Mouse (Mus musculus) MEL-GATA-1-ER (cell line): Measurements from ENCODE around the gene Man1c1.

Experiments used
- DNase-seq: peaks from one replicate; pipeline ENCODE4 v3.0.0-alpha.2; 2012; ENCODE audit warnings: low read depth; ENCODE audit errors: extremely low read depth

Gene Man1c1

GRCm38 (mm10) chr4:134725735-134726345, 21.8 kb upstream of the Man1c1 start:
- no peak for DNase-seq

DNA sequence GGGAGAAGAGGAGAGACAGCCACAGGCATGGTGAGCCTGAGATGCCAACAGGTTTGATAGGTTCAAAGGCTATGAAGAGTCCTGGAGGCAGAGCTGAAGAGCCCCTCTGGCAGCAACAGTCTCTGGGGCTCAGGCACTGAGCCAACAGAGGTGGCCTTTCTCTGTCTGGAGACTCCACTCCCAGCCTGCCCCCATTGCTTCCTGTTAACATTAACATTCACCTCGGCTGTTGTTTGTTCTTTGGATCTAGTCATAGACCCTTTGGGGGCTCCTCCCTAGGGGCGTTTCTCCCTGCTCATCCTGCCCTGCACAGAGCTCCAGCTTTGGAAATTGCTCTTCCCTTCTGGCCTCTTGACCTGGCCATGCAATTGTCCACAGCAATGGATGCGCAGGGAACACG, 20.9 kb upstream of the Man1c1 start:
- no peak for DNase-seq

DNA sequence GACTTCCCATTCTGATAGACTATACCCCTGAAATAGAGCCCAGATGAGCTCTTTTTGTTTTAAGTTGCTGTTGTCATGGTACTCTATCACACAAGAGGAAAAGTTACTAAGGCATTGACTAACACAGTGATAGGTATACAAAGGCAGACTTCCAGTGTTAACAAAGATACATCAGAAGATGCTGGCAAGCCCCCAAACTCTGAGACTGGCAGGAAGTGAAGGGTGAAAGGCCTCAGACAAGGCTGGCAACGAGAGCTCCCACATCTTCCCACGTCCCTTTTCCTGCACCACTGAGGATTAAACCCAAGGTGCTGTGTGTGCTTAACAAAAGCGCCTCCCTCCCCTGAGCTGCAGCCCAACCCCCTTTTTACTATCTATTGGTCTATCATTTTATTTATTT, 19.2 kb upstream of the Man1c1 start:
- no peak for DNase-seq

GRCm38 (mm10) chr4:134721076-134721475, 17.0 kb upstream of the Man1c1 start:
- DNase-seq: no peak

- DNase-seq: no peak
Observed at GRCm38 (mm10) chr4:134720371-134720770, 16.3 kb upstream of the Man1c1 start.

- DNase-seq: peak; percentile 44
Observed at GRCm38 (mm10) chr4:134719489-134719888, 15.4 kb upstream of the Man1c1 start.

DNA sequence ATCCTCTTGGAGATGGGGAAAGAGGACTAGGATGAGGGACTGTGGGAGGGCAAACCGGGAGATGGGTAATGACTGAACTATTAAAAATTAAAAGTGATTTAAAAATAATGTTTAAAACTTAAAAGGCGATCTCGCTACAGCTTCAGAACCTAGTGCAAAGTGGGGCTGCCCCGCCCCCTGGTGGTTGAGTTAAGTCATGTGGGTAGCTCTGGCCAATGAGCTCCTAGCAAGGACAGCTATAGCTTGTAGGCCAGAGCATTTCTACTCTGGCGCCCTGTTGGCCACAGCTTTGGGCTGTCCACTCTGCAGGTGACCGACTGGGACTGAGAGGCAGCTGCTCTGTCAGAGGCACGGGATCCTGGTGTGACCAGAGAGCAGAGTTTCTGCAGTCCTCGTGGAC, 9.8 kb upstream of the Man1c1 start:
- DNase-seq: peak; percentile 60

GRCm38 (mm10) chr4:134705311-134705710, 1.2 kb upstream of the Man1c1 start:
- DNase-seq: no peak

DNA sequence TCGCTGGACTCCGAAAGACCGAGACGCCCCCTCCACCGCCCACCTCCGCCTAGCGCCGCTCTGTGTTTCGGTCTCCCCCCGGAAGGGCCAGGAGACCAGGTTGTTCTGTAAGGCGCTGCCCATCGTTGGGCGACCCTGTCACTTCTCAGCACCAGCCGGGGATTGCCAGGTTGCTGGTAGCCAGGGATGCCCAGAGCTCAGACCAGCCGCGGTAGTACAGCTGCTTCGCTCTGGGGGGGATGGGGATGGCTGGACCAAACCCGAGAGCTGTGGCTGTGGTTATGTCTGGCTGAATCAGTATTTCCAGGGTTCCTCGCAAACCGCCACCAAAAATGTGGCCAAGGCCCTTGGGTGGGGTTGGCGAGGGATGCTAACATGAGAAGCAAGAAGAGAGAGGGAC, 500 bp upstream of the Man1c1 start:
- DNase-seq: no peak

DNA sequence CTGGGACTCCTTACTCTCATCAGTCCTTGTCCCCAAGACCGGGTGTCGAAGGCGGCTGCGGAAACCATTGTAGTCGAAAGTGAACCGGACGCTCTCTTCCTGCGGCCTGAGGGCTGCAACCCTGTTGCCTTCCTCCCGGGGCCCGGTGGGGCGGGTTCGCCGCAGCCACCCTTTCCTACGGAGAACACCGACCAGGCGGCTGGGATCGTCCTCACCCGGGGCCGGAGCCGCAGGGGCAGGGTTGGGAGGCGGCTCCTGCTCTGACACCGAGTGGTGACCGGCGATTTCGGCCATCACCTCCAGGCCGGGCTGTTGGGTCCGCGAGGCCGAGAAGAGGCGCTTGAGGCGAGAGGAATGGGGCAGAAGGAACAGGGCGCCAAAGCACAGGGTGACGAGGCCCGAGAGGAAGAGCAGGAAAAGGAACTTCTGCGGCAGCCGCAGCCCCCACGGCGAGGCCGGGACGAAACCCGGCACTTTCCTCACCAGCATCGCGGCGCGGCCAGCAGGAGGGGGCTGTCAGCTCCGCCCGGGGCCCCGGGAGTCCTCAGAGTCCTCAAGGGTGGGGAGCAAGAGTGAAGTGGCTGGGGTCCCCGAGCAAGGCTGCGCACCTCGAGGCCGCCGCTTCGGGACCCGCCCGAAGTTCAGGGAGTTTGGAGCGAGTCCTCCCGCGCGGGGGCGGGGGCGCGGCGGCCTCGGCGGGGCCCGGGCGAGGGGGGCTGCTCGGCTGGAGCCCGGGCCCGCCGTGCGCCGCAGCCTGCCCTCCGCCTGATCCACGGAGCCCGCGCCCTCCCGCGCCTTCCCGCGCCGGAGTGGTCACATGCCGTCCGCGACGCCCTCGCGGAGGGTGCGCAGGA, 882 bp downstream of the Man1c1 start:
- no peak for DNase-seq

- peak; percentile 33 for DNase-seq
Observed at GRCm38 (mm10) chr4:134701934-134702333, 2.2 kb downstream of the Man1c1 start.

DNA sequence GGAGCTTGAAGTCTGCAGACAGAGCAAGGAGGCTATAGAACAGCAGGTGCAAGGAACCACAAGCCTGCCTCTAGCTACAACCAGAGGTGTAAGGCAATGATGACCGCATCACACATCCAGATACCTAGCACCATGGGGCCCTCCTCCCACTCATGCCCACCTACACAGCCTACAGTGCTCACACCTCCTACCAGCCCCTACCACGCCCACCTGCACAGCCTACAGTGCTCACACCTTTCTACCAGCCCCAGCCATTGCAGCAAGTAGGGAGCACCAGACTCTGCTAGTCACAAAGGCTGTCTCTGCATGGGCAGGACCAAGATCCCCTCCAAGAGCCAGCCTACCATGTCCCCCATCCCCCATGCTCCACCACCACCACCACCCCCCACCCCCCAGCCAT, 3.2 kb downstream of the Man1c1 start:
- no peak for DNase-seq

- no peak for DNase-seq
Observed at GRCm38 (mm10) chr4:134693202-134693940, 10.7 kb downstream of the Man1c1 start.

DNA sequence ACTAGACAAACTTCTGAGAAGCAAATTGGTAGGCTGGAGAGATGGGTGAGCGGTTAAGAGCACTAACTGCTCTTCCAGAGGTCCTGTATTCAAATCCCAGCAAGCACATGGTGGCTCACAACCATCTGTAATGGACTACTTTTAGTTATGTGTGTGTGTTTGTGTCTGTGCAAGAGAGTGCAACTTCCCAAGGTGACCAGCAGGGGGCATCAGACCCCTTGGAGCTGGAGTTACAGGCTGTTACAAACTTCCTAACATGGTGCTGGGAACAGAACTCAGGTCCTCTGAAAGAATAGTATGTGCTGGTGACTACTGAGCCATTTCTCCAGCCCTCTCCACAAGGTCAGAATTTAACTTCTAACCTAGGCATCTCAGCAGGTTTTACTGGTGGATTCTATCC, 11.7 kb downstream of the Man1c1 start:
- DNase-seq: no peak

DNA sequence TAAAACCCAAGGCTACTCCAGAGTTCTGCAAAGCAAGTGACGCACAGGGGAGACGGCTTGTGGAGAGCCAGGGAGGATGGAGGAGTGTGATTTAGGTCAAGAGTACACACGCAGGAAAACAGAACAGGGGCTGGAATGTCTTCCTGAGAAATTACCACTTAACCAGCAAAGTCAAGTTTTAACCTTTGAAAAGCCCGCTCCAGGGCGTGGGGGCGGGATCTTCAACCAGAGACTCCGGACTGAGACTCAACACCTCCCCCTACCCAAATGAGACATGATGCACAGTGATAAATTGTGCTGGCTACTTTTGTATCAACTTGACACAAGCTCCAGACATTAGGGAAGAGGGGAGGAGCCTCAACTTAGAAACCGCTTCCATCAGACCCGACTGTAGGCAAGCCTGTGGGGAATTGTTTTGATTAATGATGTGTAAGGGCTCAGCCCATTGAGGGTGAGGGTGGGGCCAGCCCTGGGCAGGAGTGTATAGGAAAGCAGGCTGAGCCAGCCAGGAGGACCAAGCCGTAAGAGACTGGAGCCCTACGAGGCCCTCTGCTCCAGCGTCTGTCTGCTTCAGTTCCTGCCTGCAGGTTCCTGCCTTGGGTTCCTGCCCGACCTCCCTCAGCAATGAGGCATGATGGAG, 17.9 kb downstream of the Man1c1 start:
- no peak for DNase-seq

DNA sequence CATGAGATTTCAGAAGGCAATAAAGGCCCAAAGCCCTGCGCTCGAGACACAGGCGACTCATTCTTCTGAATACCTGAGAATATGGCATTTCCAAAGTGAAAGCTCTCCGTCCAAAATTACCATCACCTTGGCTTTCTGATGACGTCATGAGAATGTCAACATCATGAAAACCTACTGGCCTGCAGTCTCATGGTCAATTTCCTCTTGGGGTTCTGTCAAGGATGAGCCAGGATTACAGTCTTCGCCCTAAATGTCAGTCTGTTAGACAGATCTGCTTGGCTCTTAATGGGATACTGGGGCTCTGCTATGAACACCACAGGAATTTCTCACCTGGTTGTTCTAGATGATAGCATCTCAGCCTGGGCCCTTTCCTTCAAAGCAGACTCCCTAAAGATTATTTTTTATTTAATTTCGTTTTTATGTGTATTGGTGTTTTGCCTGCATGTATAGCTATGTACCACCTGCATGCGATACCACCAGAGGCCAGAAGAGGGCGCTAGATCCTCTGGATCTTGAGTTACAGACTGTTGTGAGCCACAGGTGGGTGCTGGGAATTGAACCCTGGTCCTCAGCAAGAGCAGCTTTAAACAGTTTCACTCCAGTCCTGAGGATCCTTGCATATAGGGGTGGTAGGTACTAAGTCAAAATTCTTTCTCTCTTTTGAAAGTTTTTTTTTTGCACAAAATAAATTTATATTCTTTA, 19.3 kb downstream of the Man1c1 start:
- no peak for DNase-seq

- DNase-seq: no peak
Observed at GRCm38 (mm10) chr4:134683892-134684291, 20.2 kb downstream of the Man1c1 start.

DNA sequence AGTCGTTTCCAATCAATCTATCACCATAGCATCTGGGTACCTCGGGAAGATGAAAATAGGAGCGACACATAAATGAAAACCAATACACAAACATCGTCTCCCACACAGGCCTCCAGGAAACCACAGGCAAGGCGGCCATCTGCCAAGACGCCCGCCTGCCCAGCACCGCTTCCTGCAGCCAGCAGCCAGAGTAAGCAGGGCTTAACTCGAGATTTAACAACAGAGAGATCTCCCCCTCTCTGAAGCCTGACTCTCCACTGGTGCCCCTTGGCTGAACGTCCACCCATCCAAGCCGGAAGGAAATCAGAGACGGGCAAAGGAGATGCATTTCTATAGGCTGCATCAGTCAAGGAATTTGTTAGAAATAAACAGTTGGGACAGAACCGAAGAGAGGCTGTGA, 21.1 kb downstream of the Man1c1 start:
- no peak for DNase-seq

- no peak for DNase-seq
Observed at GRCm38 (mm10) chr4:134682423-134682822, 21.7 kb downstream of the Man1c1 start.

- no peak for DNase-seq
Observed at GRCm38 (mm10) chr4:134681819-134682218, 22.3 kb downstream of the Man1c1 start.
